Mouse (Mus musculus) thymus, adult 2 months (tissue): ENCODE measurements around the gene Bod1l.

Experiments used
- CTCF ChIP-seq: fragments of 200-500 bp; IDR thresholded peaks from 2 replicates; pipeline ENCODE4 v1.5.1; 2012; ENCODE audit warnings: mild to moderate bottlenecking, control low read depth, low read length, moderate library complexity, borderline replicate concordance; ENCODE audit not compliant: control insufficient read depth, poor library complexity, insufficient read depth; ENCODE audit errors: extremely low read depth
- POLR2A ChIP-seq: fragments of 200-500 bp; IDR thresholded peaks from 2 replicates; pipeline ENCODE4 v1.6.1; 2012; ENCODE audit warnings: mild to moderate bottlenecking, low read length, control low read depth, moderate library complexity; ENCODE audit not compliant: control insufficient read depth, poor library complexity, insufficient read depth; ENCODE audit errors: extremely low read depth

- no peak for TF ChIP-seq POLR2A
- TF ChIP-seq CTCF = no peak
Observed at GRCm38 (mm10) chr5:41758671-41759639, 85.2 kb downstream of the Bod1l start.
